Mouse (Mus musculus): ENCODE data around the gene Ppp4r2. TPM values are rescaled to one million over a fixed set of nuclear protein-coding genes. Genes with fewer than 3 reads are reported as not detected.

Ppp4r2 gene
- total RNA-seq, 2 experiments from 2014 or later = 37.3 to 56.7 TPM

DNA sequence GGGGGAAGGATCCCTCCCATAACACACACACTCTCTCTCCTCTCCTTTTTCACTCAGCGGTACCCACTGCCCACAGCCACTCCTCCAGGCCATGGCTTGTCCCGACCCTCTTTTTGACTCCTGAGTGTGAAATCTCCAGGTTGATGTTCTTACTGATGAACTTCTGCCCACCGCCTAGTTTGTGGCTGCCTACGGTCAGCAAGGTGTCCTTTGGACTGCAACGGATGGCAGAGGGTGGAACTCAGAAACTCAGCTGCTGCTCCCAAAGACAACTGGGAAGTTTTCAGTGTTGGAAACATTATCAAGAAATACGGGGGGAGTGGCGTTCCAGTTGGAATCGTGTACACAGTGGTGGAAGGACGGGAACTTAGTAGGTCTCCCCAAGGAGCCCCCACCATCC lies 48.2 kb downstream of the Ppp4r2 start:
- no peak for ATAC-seq (replicated peaks; ENCODE audit: low FRiP score, poor library complexity, severe bottlenecking)

DNA sequence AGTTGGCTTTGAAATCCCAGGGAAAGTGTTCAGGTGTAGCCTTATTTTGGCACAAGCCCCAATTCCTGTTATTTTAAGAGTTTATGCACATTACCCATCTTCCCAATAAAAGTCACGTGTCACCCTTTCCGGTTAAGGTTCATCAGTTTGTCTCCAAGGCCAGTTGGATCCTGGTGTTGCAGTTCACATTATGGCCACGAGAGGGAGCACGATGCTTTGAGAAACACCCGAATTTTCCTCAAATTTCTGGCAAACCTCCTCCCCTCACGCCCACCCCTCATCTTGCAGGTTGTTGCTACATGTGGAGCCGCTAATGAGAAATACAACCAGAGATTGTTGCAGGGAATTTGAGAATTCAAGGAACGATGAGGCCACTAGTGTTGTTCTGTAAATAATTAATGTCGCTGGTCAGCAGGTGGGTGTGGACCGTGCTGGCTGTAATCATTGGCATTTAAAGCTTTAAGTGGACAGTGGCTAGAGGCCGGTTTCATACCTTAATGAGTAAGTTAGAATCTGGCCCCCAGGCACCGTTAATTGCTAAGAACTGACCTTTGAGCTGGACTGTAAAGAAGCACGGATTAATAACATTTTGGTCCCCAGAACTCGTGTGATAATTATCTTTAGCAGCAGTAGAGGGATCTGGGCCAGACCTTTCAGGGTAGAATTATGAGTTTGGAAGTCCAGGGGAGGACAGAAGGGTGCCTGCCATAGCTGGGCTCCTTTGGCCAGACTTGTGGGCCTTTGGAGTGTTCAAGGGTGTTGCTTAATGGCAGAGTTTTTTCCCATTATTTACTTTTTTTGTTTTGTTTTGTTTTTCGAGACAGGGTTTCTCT lies 49.2 kb downstream of the Ppp4r2 start:
- peak; percentile 27; the same call in 1 of the 2 replicates for ATAC-seq (replicated peaks; ENCODE audit: low FRiP score, poor library complexity, severe bottlenecking)

DNA sequence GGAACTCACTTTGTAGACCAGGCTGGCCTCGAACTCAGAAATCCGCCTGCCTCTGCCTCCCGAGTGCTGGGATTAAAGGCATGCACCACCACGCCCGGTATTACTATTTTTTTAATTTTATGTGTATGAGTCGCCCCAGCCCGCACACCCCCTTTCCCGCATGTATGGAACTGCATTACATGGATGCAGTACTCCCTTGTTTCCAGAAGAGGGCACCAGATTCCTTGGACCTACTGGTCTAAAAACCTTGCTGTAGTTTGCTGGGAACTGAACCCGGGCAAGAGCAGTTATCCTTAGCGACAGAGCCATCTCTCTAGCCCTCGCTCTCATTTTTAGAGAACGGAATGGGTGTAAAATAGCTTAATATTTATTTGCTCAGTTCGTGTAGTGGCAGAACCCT lies 49.8 kb downstream of the Ppp4r2 start:
- ATAC-seq (replicated peaks; ENCODE audit: low FRiP score, poor library complexity, severe bottlenecking) = no peak

DNA sequence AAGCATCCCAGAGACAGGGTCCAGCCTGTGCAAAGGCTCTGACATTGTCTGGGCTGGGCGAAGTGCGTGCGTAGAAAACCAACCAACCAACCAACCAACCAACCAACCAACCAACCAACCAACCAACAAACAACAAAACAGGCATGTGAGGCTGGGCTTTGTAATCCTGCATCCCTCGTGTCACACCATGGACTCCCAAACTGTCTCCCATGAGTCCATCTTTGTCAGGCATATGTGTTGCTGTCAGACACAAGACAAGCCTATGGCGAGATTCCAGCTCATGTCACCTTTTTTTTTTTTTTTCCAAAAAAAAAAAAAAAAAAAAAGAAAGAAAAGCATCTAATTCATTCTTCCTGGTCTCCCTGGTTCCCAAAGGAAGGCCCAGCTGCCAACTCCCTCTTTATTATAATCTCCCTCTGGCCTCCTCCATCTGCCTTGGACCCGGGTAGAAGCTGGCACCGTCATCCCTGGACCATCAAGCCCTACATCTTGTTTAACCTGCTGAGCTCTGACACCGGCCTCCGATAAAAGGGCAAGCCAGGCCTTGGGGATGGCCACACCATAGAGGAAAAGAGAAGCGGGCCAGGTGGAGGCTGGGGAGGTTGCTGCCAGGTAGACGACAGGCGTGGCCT lies 51.3 kb downstream of the Ppp4r2 start:
- no peak for ATAC-seq (replicated peaks; ENCODE audit: low FRiP score, poor library complexity, severe bottlenecking)

DNA sequence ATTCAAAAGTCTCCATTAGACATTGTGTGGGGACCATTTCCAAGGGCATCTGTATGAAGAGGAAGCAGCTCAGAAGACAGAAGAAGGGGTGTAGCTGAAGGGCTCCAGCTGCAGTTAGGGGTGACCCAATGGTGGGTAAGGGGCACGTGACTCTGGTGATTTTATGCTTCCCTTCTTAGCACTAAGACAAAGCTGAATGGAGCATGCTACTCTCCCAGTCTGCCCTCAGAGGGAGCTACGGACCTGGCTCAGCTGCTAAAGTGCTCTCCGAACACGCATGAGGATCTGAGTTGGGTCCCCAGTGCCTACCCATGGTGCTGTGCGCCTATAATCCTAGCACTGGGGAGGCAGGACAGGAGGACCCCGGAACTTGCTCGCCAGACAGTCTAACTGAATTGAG lies 52.0 kb downstream of the Ppp4r2 start:
- ATAC-seq (replicated peaks; ENCODE audit: low FRiP score, poor library complexity, severe bottlenecking) = no peak

DNA sequence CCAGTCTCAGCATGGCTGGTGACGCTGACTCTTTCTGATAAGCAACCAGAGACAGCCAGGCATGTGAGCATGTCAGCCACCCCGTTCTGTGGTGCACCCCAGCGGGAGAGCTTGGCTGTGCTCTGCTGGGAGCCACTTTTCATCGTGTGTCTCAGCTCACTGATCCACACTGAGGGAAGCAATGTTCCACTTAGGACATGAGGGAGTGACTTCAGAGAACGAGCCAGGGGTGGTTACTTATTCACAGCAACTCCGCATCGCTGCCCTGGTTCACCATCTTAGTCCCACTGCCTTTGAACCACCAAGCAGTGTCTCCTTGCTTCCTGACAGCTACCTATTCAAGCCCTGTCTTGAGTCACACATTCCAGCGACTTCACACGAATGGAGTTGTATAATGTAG lies 53.6 kb downstream of the Ppp4r2 start:
- no peak for ATAC-seq (replicated peaks; ENCODE audit: low FRiP score, poor library complexity, severe bottlenecking)

DNA sequence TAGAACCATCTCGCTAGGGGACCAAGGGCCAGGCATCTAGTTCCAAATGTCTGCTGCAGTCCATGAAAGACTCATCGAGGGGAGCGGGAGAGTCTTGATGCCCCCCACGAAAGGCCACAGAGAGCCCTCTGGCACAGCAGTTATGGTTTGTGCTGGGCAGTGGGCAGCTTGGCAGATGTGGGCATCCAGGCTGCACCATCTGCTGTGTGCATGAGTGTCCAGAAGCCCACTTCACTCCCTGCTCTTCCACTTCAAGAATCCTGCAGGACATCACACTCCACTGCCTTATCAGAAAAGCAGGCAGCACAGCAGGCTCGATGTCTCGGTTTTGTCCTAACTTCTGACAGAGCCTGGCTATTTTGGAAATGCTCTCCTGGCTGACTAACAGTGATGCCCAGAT lies 55.9 kb downstream of the Ppp4r2 start:
- ATAC-seq (replicated peaks; ENCODE audit: low FRiP score, poor library complexity, severe bottlenecking) = no peak

DNA sequence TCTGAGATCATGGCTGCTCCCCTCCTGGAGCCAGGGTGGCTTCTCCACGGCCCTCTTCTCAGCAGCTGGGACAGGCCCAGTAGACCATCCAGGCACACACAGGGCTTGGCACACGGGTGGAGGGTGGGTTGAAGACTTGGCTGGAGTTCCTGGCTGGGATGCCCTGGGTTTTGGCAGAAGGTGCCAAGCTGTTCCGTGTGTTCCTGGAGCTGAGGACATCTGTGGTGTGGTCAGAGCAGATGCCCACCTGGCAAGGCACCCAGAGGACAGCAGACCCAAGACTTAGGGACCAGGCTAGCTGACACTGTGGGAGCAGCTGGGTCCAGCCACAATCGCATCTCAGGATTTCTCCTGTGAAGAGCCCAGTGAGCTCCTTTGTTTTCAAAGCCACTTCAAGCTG lies 59.1 kb downstream of the Ppp4r2 start:
- ATAC-seq (replicated peaks; ENCODE audit: low FRiP score, poor library complexity, severe bottlenecking) = no peak

DNA sequence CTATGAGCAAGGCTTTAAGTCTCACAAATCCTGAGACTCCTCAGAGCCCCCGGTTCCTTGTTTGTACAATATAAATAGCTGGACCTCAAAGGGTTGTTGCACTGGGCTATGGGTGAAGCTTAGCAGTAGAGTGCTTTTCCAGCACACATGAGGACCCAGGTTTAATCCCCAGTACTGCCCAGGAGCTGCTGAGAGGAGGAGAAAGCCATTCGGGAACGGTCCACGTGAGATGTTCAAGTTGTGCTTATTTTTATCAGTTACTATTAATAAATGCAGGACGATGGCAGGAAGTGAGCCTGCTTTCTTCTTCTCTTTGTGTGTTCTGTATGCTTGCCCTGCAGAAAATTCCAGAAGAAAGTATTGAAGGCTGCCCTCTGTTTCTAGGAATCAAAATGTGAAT lies 59.7 kb downstream of the Ppp4r2 start:
- no peak for ATAC-seq (replicated peaks; ENCODE audit: low FRiP score, poor library complexity, severe bottlenecking)

DNA sequence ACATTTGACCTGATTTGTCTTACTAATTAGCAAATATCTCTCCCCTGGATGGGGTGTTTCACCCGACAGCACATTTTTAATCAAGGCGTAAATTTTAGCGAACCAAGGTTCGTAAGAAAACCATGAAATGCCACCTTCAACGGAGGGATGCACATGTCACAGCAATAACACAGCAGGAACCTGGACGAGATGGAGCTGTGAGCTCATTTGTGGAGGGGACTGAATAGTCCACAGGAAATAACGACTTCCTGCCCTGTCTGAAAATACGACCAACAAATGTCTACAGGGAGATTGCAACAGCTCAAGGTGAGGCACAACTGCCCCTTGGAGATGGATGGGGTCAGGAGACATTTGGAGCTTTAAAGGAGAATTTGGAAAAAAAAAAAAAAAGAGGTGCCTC lies 61.8 kb downstream of the Ppp4r2 start:
- no peak for ATAC-seq (replicated peaks; ENCODE audit: low FRiP score, poor library complexity, severe bottlenecking)

DNA sequence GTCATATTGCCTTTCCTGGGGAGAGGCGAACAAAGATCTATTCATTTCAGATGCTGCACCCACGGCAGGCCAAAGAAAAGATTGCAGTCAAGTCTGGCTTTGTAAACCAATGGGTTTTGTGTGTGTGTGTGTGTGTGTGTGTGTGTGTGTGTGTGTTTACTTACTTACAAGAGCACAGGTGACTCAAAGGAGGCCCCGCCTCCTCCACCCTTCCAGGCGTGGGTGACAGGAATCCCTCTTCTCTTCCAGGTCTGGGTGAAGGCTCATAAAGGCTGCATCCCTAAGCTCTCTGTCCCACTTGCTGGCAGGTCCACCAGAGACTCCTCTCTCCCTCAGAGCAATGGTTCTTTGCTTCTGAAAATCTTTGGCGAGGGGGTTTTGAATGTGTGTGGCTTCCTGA lies 63.5 kb downstream of the Ppp4r2 start:
- ATAC-seq (replicated peaks; ENCODE audit: low FRiP score, poor library complexity, severe bottlenecking) = no peak

DNA sequence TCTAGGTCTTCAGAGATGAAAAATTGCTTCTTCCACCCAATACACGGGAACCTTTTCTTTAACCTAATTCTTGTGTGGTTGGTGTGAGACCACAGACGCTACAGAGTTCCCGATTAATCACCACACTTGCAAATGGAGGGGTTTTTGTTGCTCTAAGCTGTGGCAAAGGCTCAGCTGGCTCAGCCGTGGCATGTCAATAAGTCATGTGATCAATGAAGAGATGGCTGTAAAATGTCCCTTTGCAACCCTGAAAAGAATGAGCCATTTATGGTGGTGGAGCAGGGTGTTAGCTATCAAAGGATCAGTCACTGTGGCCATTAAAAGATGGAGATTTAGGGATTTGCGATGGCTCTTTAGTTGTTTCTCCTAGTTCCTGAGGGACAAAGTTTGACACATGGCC lies 71.0 kb downstream of the Ppp4r2 start:
- ATAC-seq (replicated peaks; ENCODE audit: low FRiP score, poor library complexity, severe bottlenecking) = no peak

DNA sequence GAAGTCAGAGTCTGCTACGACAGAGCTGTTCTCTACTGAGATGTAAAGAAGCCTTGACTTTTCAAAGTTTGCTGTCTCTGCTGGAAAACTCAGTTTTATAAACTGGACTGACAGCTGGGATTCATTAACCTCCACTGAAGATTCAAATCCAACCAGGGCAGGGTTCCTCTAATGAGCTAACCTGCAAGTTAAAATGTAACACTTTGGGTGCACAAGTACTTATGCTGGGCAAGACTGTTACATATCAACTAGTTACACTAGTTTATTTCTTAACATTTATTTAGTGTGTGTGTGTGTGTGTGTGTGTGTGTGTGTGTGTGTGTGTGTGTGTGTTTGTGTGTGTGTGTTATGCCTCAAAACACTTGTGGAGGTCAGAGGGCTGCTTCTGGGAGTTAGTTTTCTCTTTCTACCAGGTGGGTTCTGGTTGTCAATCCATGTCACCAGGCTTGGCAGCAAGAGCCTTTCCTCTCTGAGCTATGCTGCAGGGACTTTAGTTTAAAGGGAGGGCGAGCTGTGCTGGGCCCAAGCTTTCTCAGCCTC lies 76.8 kb downstream of the Ppp4r2 start:
- ATAC-seq (replicated peaks; ENCODE audit: low FRiP score, poor library complexity, severe bottlenecking) = no peak

Other genes with a start within 250 kb of the Ppp4r2 start
- under 0.01 and 1.7 TPM in 2 replicates for gene Shq1, start 162.5 kb upstream of the Ppp4r2 start, total RNA-seq (2015; ENCODE audit: low replicate concordance)
- 0.30 and 3.7 TPM in 2 replicates for gene Shq1, start 162.5 kb upstream of the Ppp4r2 start, total RNA-seq (2017; ENCODE audit: low replicate concordance)
- gene Gxylt2, start 128.9 kb upstream of the Ppp4r2 start, total RNA-seq (2015; ENCODE audit: low replicate concordance) = not detected in 2 replicates
- not detected in 2 replicates for gene Gxylt2, start 128.9 kb upstream of the Ppp4r2 start, total RNA-seq (2017; ENCODE audit: low replicate concordance)

Measured in erythroid progenitor cell, adult 5-6 weeks (primary cell).